Mouse (Mus musculus) adrenal gland, postnatal 36 days (tissue): Measurements from ENCODE around the gene Scamp3. TPM values are rescaled to one million over a fixed set of nuclear protein-coding genes. Genes with fewer than 3 reads are reported as not detected.
"Not testable (repeated sequence)": the region's sequence is repeated elsewhere in the genome, so short reads cannot be mapped to it uniquely, and the experiment has no call there.

Experiments used
- DNase-seq, 2 experiments: peaks; one replicate each; pipeline ENCODE4 v3.0.0; 2021; ENCODE audit warnings: mixed read lengths in 1 of 2
- total RNA-seq, 2 experiments: library from RNA; stranded (reverse); gene quantifications; 2 replicates each; pipeline ENCODE4 v1.2.3; 2021

Gene Scamp3
- total RNA-seq, 2 experiments from 2014 or later: 77.5 to 96.1 TPM

- DNase-seq: peak; percentile 91 to 93
Observed at GRCm38 (mm10) chr3:89195979-89196877, 19.0 kb downstream of the Scamp3 start.

- DNase-seq: no peak
Observed at GRCm38 (mm10) chr3:89199839-89200238, 22.6 kb downstream of the Scamp3 start.

- DNase-seq: peak; percentile 86 to 89
Observed at GRCm38 (mm10) chr3:89202253-89203141, 25.2 kb downstream of the Scamp3 start, which contains the start of gene Gba. Gba (plus strand) TSS chr3:89202928.

GRCm38 (mm10) chr3:89203142-89203514 is 25.9 kb downstream of the Scamp3 start:
- DNase-seq: no peak

GRCm38 (mm10) chr3:89206079-89206478 is 28.8 kb downstream of the Scamp3 start:
- DNase-seq: no peak

GRCm38 (mm10) chr3:89206695-89207094 is 29.4 kb downstream of the Scamp3 start:
- DNase-seq: no peak

- no peak for DNase-seq
Observed at GRCm38 (mm10) chr3:89208075-89208657, 30.9 kb downstream of the Scamp3 start.

- DNase-seq: no peak
Observed at GRCm38 (mm10) chr3:89208736-89209135, 31.5 kb downstream of the Scamp3 start.

GRCm38 (mm10) chr3:89209731-89210130 is 32.5 kb downstream of the Scamp3 start:
- no peak for DNase-seq

GRCm38 (mm10) chr3:89210162-89210561 is 32.9 kb downstream of the Scamp3 start:
- no peak for DNase-seq

- DNase-seq: peak; percentile 57 to 71
Observed at GRCm38 (mm10) chr3:89210731-89211130, 33.5 kb downstream of the Scamp3 start.

GRCm38 (mm10) chr3:89213803-89214530 is 36.7 kb downstream of the Scamp3 start:
- DNase-seq: peak; percentile 95 to 98

- DNase-seq: no peak
Observed at GRCm38 (mm10) chr3:89214681-89215411, 37.6 kb downstream of the Scamp3 start, which contains the start of gene Thbs3. Thbs3 (plus strand) TSS chr3:89215180.

- DNase-seq: peak; percentile 81 to 87
Observed at GRCm38 (mm10) chr3:89215853-89216252, 38.6 kb downstream of the Scamp3 start.

- not testable (repeated sequence) for DNase-seq
Observed at GRCm38 (mm10) chr3:89216407-89216806, 39.1 kb downstream of the Scamp3 start.

- DNase-seq: no peak
Observed at GRCm38 (mm10) chr3:89218271-89218670, 41.0 kb downstream of the Scamp3 start.

GRCm38 (mm10) chr3:89219546-89219945 is 42.3 kb downstream of the Scamp3 start:
- DNase-seq: no peak

- no peak for DNase-seq
Observed at GRCm38 (mm10) chr3:89221167-89221566, 43.9 kb downstream of the Scamp3 start.

GRCm38 (mm10) chr3:89224796-89225195 is 47.5 kb downstream of the Scamp3 start:
- no peak for DNase-seq

GRCm38 (mm10) chr3:89225321-89225815 is 48.1 kb downstream of the Scamp3 start:
- no peak for DNase-seq

- no peak for DNase-seq
Observed at GRCm38 (mm10) chr3:89225918-89226317, 48.6 kb downstream of the Scamp3 start.
